Mouse (Mus musculus) forebrain, postnatal 0 days (tissue): ENCODE measurements around the gene Slc46a3. TPM values are rescaled to one million over a fixed set of nuclear protein-coding genes. Genes with fewer than 3 reads are reported as not detected.

Experiments used
- ATAC-seq: fragments of 200-750 bp; cut with Nextera tagmentation; 2 replicates; pipeline ENCODE4 v1.8.0; 2017; ENCODE audit warnings: mild to moderate bottlenecking, moderate library complexity
- DNase-seq: peaks from one replicate; pipeline ENCODE4 v3.0.0-alpha.2; 2015
- H3K27ac ChIP-seq: fragments of 300-500 bp; sonication (generic); 2 replicates; pipeline ENCODE4 v1.5.1; 2014; ENCODE audit warnings: low read depth, mild to moderate bottlenecking, antibody characterized with exemption, low read length, moderate library complexity, mixed read lengths
- H3K27me3 ChIP-seq: fragments of 300-500 bp; sonication (generic); 2 replicates; pipeline ENCODE4 v1.6.1; 2014; ENCODE audit warnings: mild to moderate bottlenecking, low read length, mixed read lengths; ENCODE audit not compliant: insufficient read depth
- H3K36me3 ChIP-seq: fragments of 300-500 bp; sonication (generic); 2 replicates; pipeline ENCODE4 v1.6.1; 2014; ENCODE audit warnings: mild to moderate bottlenecking, moderate library complexity; ENCODE audit not compliant: insufficient read depth
- H3K4me1 ChIP-seq: fragments of 300-500 bp; sonication (generic); 2 replicates; pipeline ENCODE4 v1.6.1; 2014; ENCODE audit warnings: antibody characterized with exemption; ENCODE audit not compliant: insufficient read depth
- H3K4me2 ChIP-seq: fragments of 300-500 bp; sonication (generic); 2 replicates; pipeline ENCODE4 v1.6.1; 2014; ENCODE audit warnings: low read depth, mild to moderate bottlenecking, moderate library complexity
- H3K4me3 ChIP-seq: fragments of 300-500 bp; sonication (generic); 2 replicates; pipeline ENCODE4 v1.5.1; 2014; ENCODE audit warnings: low read depth, low read length, mixed read lengths
- H3K9ac ChIP-seq: fragments of 300-500 bp; sonication (generic); 2 replicates; pipeline ENCODE4 v1.6.1; 2014; ENCODE audit warnings: mild to moderate bottlenecking
- H3K9me3 ChIP-seq: fragments of 300-500 bp; sonication (generic); 2 replicates; pipeline ENCODE4 v1.6.1; 2016; ENCODE audit warnings: low read length
- CTCF ChIP-seq: sonication (generic); IDR thresholded peaks from 2 replicates; pipeline ENCODE4 v1.5.1; 2016; ENCODE audit warnings: antibody characterized with exemption, control low read depth, low read depth
- WGBS: fragments of 180-500 bp; shearing (Covaris S2); extraction: QIAGEN DNeasy Blood & Tissue Kit; methylation state at CpG from one replicate; pipeline ENCODE4 v1.1.7; 2014; 5-methylcytosine and 5-hydroxymethylcytosine counted together
- polyA plus RNA-seq: library from polyadenylated mRNA; unstranded; fragments of >200 nt; fragmentation: Nextera tagmentation; extraction: Ambion mirVana; gene quantifications from 2 replicates; pipeline ENCODE4 v1.2.1, GENCODE M21; 2015
- total RNA-seq: library from RNA; depleted of rRNA; stranded (reverse); fragments of >200 nt; gene quantifications from 2 replicates; pipeline ENCODE4 v1.2.3, GENCODE M21; 2014; rRNA removed

Slc46a3 gene
- total and polyA plus RNA-seq, 2 experiments from 2014 or later: 3.2 to 4.6 TPM

- TF ChIP-seq CTCF: no peak
- H3K4me3 ChIP-seq: no peak overlapping the region
- H3K9me3 ChIP-seq: no peaks in the 10 kb centered on the region
- H3K4me1 ChIP-seq: no peaks in the 10 kb centered on the region
- 82% methylated on average over 12 of the region's 12 CpGs for WGBS
- no peak overlapping the region for H3K9ac ChIP-seq
- DNase-seq (no peak), ATAC-seq (no peak)
- no peaks in the 10 kb centered on the region for H3K27me3 ChIP-seq
- no peak overlapping the region for H3K4me2 ChIP-seq
- no peaks in the 10 kb centered on the region for H3K36me3 ChIP-seq
- H3K27ac ChIP-seq: no peak overlapping the region
These were observed 55.2 kb downstream of the Slc46a3 start for GRCm38 (mm10) chr5:147839418-147839817.

- ATAC-seq (no peak), DNase-seq (no peak)
- no peak for TF ChIP-seq CTCF
- Histone ChIP-seq H3K36me3 (no peaks in the 10 kb centered on the region), H3K4me3 (no peak overlapping the region), H3K9ac (no peak overlapping the region), H3K4me2 (no peak overlapping the region), H3K27ac (no peak overlapping the region), H3K27me3 (no peaks in the 10 kb centered on the region), H3K9me3 (no peaks in the 10 kb centered on the region), H3K4me1 (no peaks in the 10 kb centered on the region)
- 10% methylated on average over 17 of the region's 17 CpGs for WGBS
These were observed 59.6 kb downstream of the Slc46a3 start for GRCm38 (mm10) chr5:147834841-147835500.

GRCm38 (mm10) chr5:147832842-147833241 is 61.8 kb downstream of the Slc46a3 start:
- H3K36me3 ChIP-seq: no peaks in the 10 kb centered on the region
- TF ChIP-seq CTCF: no peak
- no peaks in the 10 kb centered on the region for H3K4me1 ChIP-seq
- no peak overlapping the region for H3K27ac ChIP-seq
- H3K4me3 ChIP-seq: no peak overlapping the region
- H3K9me3 ChIP-seq: no peaks in the 10 kb centered on the region
- ATAC-seq: no peak
- no peak for DNase-seq
- H3K27me3 ChIP-seq: no peaks in the 10 kb centered on the region
- H3K9ac ChIP-seq: no peak overlapping the region
- 56% methylated on average over 14 of the region's 14 CpGs for WGBS
- no peak overlapping the region for H3K4me2 ChIP-seq

GRCm38 (mm10) chr5:147828846-147829245 is 65.8 kb downstream of the Slc46a3 start:
- H3K27ac ChIP-seq: no peak overlapping the region
- H3K4me3 ChIP-seq: no peak overlapping the region
- 71% methylated on average over 8 of the region's 8 CpGs for WGBS
- no peaks in the 10 kb centered on the region for H3K36me3 ChIP-seq
- H3K9ac ChIP-seq: no peak overlapping the region
- H3K4me1 ChIP-seq: no peaks in the 10 kb centered on the region
- DNase-seq: no peak
- H3K27me3 ChIP-seq: no peaks in the 10 kb centered on the region
- no peak for TF ChIP-seq CTCF
- H3K4me2 ChIP-seq: no peak overlapping the region
- no peaks in the 10 kb centered on the region for H3K9me3 ChIP-seq
- no peak for ATAC-seq

Other genes starting within 250 kb of the Slc46a3 start
- gene Flt1, start 168.8 kb downstream of the Slc46a3 start, total RNA-seq: 8.5 and 11.6 TPM in 2 replicates
- 6.4 and 10.1 TPM in 2 replicates for gene Flt1, start 168.8 kb downstream of the Slc46a3 start, polyA plus RNA-seq
- gene Pomp, start 34.4 kb downstream of the Slc46a3 start, total RNA-seq: 419 and 481 TPM in 2 replicates
- 513 and 619 TPM in 2 replicates for gene Pomp, start 34.4 kb downstream of the Slc46a3 start, polyA plus RNA-seq
- 33.1 and 45.7 TPM in 2 replicates for gene Mtus2, start 62.5 kb upstream of the Slc46a3 start, total RNA-seq
- gene Mtus2, start 62.5 kb upstream of the Slc46a3 start, polyA plus RNA-seq: 30.2 and 35.4 TPM in 2 replicates